Mouse (Mus musculus) cerebellum, adult 9-11 months (tissue): Measurements from ENCODE around the gene Eml3.
"Not testable (repeated sequence)": the region's sequence is repeated elsewhere in the genome, so short reads cannot be mapped to it uniquely, and the experiment has no call there.

Experiments
- DNase-seq: peaks from one replicate; pipeline ENCODE4 v3.0.0; 2022

Gene Eml3

DNA sequence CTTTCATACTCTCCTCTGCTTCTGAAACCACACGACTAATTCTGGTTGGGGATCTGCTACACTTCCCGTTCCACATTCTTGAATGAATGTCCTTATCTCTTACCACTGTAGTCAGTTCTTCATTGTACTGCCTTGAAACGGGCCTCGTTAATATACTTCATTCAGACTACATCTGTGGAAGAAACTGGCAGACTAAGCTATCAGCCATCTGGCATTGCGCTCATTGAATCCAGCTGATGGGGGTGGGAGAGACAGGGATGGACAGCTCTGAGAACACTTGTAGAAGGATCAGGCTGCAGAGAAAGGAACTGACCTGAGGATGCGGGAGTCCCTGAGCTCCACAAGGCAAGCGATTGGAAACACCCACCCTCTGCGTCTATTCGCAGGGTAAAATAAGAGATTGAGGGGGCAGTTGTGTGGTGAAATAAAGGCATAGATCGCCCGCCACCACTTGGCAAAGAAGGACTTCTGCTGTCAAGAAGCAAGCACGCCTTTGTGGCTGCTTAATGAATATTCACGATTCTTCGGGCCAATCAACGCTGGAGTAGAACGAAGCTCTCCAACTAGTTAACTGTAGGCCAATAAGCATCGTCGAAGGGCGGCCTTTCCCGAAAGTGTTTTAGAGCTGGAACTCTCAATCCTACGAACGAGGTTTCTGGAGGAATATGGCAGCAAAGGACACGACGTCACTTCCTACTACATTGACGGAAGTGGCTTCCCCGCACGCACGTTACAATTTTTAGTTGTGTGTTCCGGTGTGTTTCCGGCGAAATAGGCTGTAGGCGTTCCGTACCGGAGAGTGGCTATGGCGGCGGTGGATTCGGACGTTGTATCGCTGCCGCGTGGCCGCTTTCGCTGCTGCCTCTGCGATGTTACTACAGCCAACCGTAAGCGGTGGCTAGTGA, 24.0 kb downstream of the Eml3 start, which contains the start of gene Tut1:
Tut1 (plus strand) TSS at position 713 of the 905 bp plus-strand sequence.
- peak; percentile 92 for DNase-seq

- no peak for DNase-seq
Observed at GRCm38 (mm10) chr19:8954171-8954570, 24.8 kb downstream of the Eml3 start.

DNA sequence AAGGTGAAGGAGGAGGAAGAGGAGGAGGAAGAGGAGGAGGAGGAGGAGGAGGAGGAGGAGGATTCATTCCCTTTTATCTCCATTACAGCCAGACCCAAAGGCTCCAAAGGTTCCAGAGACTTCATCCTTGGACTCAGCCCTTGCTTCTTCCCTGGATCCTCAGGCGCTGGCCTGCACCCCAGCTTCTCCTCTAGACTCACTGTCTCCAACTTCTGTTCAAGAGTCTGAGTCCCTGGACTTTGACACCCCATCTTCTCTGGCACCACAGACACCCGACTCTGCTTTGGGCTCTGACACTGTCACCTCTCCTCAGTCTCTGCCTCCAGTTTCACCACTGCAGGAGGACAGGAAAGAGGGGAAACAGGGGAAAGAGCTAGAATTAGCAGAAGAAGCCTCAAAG, 32.9 kb downstream of the Eml3 start:
- no peak for DNase-seq

GRCm38 (mm10) chr19:8965075-8965474, 35.7 kb downstream of the Eml3 start:
- peak; percentile 67 for DNase-seq

GRCm38 (mm10) chr19:8965771-8966170, 36.4 kb downstream of the Eml3 start:
- DNase-seq, result peak; percentile 76

DNA sequence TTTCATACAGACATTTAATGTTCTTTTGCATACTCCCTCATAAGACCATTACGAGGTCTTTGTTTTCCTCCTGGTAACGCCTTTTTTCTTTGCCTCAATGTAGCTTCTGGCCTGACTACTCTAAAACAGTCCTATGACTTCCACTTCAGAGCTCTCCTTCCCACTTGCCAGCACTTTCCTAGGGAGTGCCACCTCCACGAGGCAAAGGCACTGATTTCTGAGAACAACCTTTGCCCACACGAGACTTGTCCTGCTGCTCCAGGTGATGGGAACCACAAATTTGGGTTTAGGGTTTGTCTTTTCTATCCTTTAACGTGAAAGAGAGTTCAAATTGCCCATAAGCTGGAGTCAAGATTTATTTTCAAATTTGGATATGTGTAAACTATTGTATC, 36.8 kb downstream of the Eml3 start:
- DNase-seq, result no peak

DNA sequence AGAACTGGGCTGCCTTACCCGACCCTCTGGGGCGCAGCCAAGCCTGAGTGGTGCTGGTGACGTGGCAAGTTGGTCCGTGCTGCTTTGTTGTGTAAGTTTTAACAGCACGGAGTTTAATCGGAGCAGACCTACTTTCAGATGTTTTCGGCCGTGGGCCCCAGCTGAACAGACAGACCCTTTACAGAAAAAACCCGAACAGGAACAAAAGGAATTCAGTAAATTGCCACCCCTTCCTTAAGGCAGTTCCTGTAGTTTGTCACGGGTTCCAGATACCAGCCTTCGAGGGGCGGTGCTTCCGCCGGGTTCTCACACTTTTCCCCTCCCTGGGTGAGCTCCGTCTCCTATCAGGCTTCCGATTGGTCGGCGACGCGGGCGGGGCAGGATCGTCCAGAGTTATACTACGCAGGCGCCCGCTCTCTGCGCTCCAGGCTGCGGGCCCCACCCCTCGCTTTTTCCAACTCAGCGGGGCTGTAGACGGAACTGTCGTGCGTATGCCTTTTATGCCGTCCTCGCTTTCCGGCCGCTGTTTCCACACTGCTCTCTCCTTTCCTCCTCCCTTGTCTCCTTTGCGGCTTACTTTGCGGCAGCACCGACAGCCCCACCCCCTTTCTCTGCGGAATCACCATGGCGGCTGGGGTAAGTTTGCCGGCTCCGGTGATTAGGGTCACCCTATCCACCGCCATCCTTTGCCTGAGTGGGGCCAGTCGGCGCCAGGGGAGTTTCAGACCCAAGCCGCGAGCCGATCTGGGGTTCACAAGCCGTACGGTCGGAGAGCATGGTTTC, 37.4 kb downstream of the Eml3 start, which contains the start of gene Eef1g:
Eef1g (plus strand) TSS at position 452 of the 783 bp plus-strand sequence.
- DNase-seq, result peak; percentile 100

GRCm38 (mm10) chr19:8967373-8967743, 38.0 kb downstream of the Eml3 start:
- no peak for DNase-seq

DNA sequence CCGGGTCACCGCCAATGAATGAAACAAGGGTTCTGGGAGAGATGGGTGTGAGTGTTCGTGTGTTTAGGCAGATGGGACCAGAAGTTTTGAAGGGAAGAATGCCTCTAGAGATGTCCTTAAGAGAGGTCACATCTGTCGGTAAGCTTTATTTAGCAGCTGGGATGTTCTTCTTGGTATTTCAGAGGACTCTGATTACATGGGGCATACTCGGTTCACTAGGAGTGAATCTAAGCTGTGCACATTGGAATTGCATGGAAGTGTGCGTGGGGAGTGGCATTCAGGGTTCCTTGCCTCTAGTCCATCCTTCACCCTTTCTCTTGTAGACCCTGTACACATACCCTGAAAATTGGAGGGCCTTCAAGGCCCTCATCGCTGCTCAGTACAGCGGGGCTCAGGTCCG, 38.5 kb downstream of the Eml3 start:
- peak; percentile 39 for DNase-seq

DNA sequence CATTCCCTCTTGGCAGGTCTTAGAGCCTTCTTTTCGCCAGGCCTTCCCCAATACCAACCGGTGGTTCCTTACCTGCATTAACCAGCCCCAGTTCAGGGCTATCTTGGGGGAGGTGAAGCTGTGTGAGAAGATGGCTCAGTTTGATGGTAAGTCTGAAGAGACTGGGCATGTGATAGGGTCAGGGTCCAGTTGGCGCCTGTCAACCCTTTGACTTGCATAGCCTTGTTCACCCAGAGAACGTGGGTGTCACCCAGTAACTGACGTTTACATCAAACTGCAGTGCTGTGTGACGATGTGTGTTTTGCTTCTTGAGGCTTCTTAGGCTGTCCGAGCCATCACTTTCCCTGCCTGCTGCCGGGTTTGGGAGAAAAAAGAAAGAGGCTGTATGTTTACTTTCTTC, 43.1 kb downstream of the Eml3 start:
- not testable (repeated sequence) for DNase-seq

DNA sequence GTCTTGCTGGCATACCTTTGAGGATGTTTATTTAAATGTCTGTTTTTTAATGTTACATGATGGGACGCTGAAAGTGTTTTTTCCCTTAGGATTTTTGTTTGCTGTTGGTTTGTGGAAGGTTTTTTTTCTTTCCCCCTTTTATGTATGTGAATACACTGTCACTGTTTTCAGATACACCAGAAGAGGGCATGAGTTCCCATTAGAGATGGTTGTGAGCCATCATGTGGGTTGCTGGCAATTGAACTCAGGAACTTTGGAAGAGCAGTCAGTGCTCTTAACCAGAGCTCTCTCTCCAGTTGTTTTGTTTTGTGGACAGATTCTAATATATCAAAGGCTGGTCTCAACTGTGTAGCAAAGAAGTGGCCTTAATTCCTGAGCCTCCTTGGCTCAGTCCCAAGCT, 45.3 kb downstream of the Eml3 start:
- no peak for DNase-seq

GRCm38 (mm10) chr19:8975491-8975890, 46.1 kb downstream of the Eml3 start:
- no peak for DNase-seq

- DNase-seq, result peak; percentile 45
Observed at GRCm38 (mm10) chr19:8976535-8976934, 47.2 kb downstream of the Eml3 start.

- no peak for DNase-seq
Observed at GRCm38 (mm10) chr19:8980771-8981170, 51.4 kb downstream of the Eml3 start.

- no peak for DNase-seq
Observed at GRCm38 (mm10) chr19:8981450-8982168, 52.3 kb downstream of the Eml3 start.

GRCm38 (mm10) chr19:8982303-8983149, 53.2 kb downstream of the Eml3 start:
- no peak for DNase-seq

DNA sequence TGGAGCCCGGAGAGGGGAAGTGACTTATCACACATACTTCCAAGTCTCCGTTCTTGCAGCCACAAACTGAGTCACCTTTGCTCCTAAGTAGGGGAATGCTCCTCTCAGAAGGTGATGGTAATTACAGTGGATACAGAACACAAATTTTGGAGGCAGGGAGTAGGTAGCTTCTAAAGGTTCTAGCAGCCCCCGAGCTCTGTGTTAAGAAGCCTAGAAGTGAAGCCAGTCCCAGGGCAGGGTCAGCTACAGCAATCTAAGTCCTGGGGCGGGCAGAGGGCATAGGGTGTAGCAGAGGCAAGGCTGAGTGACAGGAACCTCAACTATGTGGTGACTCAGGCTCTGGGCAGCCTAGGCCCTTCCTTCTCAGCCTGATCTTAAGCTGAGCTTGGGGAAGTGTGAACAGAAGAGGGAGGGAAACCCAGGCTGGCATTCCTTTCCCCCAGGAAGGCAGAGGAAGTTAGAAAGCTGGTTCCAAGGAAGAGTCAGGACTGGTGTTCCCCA, 53.8 kb downstream of the Eml3 start:
- DNase-seq, result no peak

DNA sequence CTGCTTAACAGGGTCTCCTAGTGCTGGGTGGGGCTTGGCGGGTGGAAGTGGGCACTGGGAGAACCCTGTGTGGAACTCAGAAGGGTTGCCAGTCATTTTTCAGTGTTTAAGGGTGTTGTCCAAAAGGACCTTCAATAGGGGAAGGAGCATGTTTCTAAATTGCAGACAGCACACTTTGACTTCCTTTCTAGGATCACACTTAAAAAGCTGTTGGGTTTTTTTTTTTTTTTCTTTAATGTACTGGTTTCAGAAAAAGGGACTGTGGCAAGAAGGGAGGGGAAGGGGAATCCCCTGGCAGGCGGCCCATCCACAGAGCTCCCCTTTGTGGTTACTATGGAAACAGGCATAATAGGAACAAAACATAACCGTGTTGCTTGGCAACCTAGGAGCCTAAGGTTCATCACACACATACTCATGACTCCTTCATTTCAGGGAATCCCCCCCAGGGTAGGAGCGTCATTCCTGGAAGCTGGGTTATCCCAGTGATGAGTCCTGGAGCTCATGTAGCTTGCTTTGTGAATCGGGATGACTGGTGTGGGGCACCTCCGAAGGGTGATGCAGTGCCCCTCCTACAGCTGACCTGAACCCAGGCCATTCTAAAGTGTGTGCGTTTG, 55.0 kb downstream of the Eml3 start:
- DNase-seq, result no peak

GRCm38 (mm10) chr19:8985891-8986290, 56.5 kb downstream of the Eml3 start:
- DNase-seq, result no peak

DNA sequence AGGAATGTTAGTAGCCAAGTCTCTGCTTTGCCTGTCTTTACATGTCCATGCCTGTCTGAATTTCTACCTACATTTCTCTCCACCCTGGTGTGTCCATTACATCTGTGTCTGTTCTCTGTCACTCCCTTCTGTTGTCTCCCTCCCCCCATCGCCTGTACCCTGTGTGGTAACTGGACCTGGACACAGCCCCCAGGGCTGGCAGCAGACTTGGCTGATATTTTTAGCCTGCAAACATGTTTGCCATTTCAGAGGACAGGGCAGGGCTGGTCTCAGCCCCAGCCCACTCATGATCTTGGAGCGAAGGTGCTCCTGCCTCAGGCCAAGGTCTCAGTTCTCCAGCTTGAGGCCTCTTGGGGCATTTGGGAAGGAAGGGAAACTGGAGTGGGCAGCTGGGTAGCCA, 58.5 kb downstream of the Eml3 start:
- no peak for DNase-seq

DNA sequence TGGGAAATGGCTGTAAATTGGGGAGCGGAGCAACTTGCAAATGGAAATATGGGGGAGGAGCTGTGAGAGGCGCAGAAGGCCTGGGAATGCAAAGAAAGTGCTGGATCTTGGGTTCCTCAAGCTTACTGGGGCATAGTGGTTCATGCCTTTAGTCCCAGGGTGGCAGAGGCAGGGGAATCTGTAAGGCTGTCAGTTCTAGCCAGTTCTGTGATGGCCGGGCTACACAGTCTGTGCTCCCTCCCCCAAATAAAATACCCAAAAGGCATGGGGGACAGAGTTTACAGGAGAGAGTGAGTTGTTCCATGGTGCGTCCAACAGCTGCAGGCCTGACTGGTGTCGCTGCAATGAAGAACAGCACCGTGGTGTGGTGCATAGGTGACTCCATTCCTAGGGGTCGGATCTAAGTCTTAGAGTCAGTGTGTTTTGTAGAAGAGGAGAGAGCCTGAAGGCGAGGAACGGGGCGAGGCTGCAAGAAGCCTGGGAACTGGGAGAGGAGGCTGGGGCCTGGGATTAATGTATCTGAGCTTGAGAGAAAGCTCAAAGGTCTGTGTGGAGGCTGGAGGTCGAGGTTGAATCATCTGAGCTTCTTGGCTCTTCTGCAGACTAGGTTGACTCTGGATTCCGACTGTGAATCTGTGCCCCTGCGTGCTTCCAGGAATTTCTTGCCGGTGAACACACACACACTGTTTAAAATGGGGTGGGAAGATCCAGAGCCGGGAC, 59.2 kb downstream of the Eml3 start:
- no peak for DNase-seq
